Mouse (Mus musculus) left cerebral cortex, adult 18-20 months (tissue): ENCODE measurements around the gene Ankrd13a. TPM values are rescaled to one million over a fixed set of nuclear protein-coding genes. Genes with fewer than 3 reads are reported as not detected.
A peak's percentile ranks its signal among the peaks of the same experiment; 100 is the strongest.
"Not testable (repeated sequence)": the region's sequence is repeated elsewhere in the genome, so short reads cannot be mapped to it uniquely, and the experiment has no call there.

ENCODE experiments used
- DNase-seq, 2 experiments: peaks; one replicate each; pipeline ENCODE4 v3.0.0; 2021 to 2022; ENCODE audit warnings: low spot score in 2 of 2, mixed read lengths in 1 of 2
- microRNA-seq, 2 experiments: library from miRNA; unstranded; fragments of <30 nt; microRNA quantifications; one replicate each; pipeline ENCODE4 v1.2.0; 2021
- total RNA-seq, 2 experiments: library from RNA; stranded (reverse); gene quantifications; 2 replicates each; pipeline ENCODE4 v1.2.3; 2021

Gene Ankrd13a
- total RNA-seq, 2 experiments from 2014 or later: 31.2 to 33.8 TPM

DNA sequence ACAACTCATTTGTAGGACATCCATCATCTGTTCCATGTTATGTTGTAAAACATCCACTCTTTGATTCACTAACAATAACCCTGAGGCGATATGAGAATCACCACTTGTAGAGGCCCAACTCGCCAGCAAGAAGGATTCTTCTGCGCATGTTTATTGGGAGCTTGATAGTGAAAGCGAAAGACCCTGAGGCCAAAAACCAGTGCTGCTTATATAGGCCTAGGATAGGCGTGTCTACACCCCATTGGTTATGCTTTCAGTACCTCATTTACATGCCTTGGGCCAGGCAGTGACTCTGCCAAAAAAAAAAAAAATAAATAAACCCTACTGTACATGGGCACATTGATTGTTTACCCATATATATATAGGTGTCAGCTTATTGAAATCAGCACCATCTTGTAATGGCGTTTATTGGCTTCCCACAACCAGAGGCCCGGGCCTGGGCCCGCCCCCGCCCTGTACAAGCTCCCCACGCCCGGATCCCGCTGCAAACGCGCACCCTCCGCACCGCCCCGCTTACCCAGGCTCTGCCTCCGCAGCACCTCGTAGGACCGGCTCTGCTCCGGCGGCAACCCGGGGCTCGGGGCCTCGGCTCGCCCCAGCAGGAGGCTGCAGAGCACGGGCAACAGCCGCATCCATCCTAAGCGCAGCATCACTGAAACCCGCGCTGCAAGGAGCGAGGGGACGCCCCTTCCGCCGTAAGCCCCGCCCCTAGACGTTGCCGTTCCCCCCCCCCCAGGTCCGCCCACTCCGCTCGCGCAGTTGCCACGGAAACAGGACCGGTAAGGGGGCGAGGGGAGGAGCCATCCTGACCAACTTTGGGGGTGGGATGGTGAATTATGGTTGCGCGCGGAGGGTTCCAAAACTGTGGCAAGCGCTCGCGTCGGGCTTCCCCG is 48.6 kb downstream of the Ankrd13a start, which contains the start of gene 1500011B03Rik:
TSS of gene 1500011B03Rik (minus strand) at position 673 of the 893 bp plus-strand sequence.
- DNase-seq: peak; percentile 77

DNA sequence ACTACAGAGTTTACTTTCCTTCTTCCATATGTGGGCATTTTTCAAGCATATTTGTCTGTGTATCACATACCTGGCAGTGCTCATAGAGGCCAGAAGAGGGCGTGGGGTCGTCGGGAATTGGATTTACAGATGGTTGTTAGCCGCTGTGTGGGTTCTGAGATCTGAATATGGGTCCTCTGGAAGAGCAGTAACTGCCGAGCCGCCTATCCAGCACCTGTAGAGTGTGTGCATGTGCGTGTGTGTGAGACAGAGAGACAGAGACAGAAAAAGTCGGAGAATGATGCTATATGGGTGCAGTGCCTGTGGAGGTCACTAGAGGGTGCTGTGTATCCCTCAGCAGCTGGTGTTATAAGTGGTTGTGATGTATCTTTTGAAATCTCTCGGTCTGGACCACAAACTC is 49.7 kb downstream of the Ankrd13a start:
- peak; percentile 38 to 60 for DNase-seq

DNA sequence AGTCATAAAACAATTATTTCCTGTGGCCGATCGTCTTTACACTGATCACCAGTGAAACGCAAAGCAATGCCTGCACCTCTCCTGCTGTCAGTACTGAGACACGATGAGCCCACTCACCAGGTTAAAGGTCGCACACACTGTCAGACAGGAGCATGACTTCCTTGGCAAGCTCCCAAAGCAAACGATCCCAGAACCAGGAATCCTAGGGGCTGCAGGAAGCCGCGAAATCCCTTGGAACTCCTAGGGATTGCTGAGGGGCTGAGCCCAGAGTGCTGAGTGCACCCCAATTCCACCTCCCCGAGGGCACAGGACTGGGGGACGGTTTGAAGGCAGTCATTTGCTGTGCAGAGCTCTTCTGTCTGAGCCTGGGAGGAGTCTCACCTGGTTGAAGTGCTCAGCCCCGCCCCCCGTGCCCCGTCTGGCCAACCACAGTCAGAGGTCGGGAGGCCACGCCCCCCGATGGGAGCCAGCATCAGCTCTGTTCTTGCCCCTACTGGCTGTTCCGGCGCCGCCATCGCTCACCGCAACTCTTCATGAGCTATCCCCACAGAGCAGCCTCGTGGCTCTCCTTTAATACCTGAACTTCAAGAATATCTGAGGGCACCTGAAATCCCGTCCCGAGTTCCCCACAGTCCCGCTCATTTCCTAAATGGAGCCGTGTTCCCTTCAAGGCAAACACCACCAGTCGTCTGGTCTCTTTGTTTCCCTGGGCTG is 51.7 kb downstream of the Ankrd13a start:
- DNase-seq: peak in 1 of 2 experiments; percentile 34

DNA sequence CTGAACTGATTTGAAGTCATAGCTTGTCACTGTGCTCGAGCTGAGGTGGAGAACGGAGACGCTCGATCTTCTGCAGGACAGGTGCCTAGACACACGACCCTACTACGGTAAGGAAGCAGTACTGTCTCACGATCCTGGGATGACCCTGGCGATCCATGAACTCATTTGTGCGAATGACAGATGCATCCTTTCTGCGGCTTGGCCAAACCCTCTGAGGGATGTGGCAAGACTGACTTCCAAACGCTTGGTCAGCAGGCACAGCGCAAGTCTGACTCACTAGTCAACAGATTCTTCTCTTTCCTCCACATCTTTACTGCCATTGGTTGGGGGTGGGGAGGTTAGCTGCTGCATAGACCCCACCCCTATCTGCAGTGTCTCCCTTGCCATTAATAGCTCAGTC is 53.0 kb downstream of the Ankrd13a start:
- DNase-seq: no peak

DNA sequence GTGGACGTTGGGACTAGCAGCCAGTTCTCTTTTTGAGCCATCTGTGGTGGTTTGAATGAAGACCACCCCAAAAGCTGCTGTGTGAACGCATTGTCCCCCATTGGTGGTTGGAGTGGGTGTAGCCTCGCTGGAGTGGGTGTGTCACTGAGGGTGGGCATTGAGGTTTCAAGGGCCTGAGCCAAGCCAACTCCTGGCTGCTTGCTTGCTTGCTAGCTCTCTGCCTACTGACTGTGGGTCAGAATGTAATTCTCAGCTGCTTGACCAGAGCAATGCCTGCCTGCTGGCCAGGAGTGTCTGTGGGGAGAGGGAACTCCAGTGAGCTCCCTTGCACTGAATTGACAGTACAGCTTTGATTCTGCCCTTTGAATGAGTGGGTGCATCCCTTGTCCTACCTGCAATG is 55.3 kb downstream of the Ankrd13a start:
- no peak for DNase-seq

DNA sequence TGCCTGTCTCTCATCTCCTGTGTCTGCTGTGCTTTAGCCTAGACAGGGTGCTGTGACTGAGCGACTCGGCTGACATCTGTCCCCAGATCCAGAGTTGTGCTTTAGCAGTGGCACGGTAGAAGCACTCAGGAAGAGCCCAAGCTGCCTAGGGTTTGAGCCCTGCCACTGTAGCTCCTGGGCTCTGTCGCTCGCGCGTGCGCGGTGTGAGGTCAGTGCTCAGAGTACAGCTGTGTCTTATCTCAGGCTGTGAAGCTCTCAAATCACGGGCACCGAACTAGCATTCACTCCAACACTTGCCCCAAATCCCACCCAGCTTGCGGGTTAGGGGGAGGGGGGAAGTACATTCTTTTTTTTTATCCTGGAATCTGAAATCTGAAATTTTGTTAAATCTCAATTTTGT is 62.4 kb downstream of the Ankrd13a start:
- no peak for DNase-seq

DNA sequence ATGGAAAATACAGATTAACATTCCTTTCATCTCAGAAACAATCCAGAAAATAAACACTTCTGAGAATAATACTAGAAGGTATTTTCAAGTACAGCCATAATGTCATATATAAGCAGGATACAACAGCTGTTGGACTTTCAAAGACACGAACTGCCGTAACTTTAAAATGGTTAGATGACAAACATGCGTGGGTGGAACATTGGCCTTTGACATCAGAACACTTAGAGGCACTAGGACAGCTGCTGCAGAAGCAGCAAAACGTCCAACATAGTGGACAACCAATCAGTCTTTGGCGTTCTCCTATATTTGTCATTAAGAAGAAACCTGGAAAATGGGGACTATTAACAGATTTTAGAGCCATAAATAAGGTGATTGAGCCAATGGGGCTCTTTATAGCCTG is 66.0 kb downstream of the Ankrd13a start:
- not testable (repeated sequence) for DNase-seq

DNA sequence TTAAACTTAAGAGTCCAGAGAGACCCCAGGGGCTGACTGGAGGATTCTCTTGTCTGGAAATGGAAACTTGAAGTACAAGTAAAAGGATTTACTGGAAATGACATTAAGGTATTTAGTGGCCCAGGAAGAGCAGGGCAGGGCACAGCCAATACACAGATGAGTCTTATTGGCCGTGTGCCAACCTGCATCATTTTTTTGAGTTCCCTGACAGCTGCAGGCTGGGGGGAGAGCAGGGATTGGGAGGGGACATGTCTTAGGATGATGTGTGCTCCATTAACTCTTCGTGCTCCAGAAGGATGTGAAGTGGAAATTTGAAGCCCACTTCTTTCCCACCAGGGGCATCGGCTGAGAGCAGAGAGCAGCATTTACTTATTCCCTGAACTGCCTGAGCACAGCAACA is 67.7 kb downstream of the Ankrd13a start:
- not testable (repeated sequence) for DNase-seq

DNA sequence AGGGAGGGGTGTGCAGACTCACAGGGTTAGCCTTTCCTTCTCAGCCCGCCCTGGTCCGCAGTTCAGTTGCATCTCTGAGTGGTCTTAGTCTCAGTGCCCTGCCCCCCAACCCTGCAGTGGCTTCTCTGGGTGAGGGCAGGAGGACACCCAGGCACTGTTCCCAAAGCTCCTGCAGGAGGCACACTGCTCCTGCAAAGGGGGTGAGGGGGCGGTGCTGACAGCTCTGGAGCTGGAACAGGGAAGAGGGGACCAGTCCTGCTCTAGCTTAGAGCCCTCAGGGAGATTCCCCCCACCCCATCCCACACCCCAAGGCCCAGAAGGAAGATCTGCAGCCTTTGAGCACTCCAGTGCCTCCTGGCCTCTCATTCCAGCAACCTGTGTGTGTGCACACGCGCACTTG is 68.2 kb downstream of the Ankrd13a start:
- no peak for DNase-seq

DNA sequence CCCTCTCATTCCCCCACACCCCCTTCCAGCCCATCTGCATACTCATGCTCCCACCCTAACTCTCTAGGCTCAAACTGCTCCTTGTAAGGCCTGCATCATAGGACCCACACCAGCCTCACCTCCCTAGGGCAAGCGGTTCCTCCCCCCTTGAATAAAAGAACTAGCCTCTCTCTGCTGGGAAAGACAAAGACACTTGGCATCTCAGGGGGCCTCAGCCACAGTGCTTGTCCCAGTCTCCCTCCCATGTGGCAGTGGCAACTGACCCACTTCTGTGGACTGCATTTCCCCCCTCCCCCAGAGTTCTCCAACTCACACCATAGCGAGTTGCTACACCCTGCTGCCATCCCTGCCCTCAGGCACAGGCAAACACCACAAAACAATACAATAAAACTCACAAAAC is 69.9 kb downstream of the Ankrd13a start:
- DNase-seq: not testable (repeated sequence)

DNA sequence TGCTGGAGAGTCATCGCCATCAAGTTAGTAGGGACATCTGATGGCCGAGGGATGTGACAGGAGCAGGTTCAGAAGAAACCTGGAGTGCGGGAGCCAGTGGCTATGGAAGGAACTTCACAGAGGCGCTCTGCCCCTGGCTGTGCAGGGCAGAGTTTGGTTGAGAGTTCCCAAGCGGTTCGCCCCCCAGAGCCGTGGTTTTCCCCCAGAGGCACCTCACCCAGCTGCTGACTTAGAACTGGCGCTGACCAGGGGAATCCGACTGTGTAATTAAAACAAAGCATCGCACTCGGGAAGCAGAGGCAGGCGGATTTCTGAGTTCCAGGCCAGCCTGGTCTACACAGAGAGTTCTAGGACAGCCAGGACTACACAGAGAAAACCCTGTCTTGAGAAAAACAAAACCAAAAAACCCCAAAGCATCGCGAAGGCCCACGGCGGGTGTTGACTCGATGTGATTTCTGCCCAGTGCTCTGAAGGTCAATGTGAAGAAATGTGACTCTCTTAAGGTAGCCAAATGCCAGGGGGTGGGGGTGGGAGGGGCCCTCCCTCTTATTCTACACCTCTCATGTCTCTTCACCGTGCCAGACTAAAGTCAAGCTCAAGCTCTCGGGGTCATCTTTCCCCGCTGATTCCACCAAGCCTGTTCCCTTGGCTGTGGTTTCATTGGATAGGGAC is 77.2 kb downstream of the Ankrd13a start:
- DNase-seq: no peak

DNA sequence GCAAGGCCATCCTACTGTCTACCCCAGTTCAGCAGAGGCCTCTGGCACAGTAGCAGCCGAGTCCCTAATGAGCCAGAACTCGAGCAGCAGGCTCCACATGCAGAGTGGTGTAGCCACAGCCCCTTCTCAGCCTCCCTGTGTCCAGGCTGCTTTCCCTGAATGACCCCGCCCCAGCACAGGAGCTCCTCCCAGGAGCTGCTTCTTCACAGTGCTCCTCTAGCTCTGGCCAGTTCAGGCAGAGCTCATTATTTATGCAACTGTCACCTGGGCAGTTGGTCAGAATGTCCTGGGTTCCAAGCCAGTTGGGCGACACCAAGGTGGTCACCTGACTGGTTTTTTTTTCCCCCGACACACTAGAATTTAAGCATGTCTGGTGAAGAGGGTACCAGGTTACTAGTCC is 78.9 kb downstream of the Ankrd13a start, which contains the start of gene 4930519G04Rik:
TSS of gene 4930519G04Rik (plus strand) at position 301 of the 400 bp plus-strand sequence.
- not testable (repeated sequence) for DNase-seq

Small RNAs within 50 kb of the gene (microRNA-seq; reads per million reads assigned to microRNA genes)
- gene Mir6240: 5.2 to 6.8 reads per million in 2 experiments

Other genes starting within 250 kb of the Ankrd13a start
- gene Fam222a, start 206.7 kb upstream of the Ankrd13a start, total RNA-seq: 10 to 100 TPM; 10.9 to 11.0 TPM
- 1 to 10 TPM; 1.4 to 2.1 TPM for gene Trpv4, start 116.3 kb upstream of the Ankrd13a start, total RNA-seq
- 10 to 100 TPM; 21.6 to 22.4 TPM for gene Gltp, start 83.7 kb upstream of the Ankrd13a start, total RNA-seq
- gene Tchp, start 66.9 kb upstream of the Ankrd13a start, total RNA-seq: 10 to 100 TPM; 11.2 to 12.3 TPM
- gene Git2, start 840 bp downstream of the Ankrd13a start, total RNA-seq: 10 to 100 TPM; 39.2 to 49.6 TPM
- gene 1500011B03Rik, start 48.8 kb downstream of the Ankrd13a start, total RNA-seq: 100 to 1,000 TPM; 160 to 161 TPM
- gene 4930519G04Rik, start 79.0 kb downstream of the Ankrd13a start, total RNA-seq: not detected
- gene Gm9936, start 84.0 kb downstream of the Ankrd13a start, total RNA-seq: 1 to 10 TPM in 1 of 2 experiments, under 1 TPM in 1; 0.74 to 1.2 TPM
- 1 to 10 TPM; 1.8 to 2.3 TPM for gene Oasl2, start 122.3 kb downstream of the Ankrd13a start, total RNA-seq
- under 1 TPM; 0.21 to 0.35 TPM for gene Oasl1, start 148.6 kb downstream of the Ankrd13a start, total RNA-seq
- gene 2210016L21Rik, start 167.5 kb downstream of the Ankrd13a start, total RNA-seq: 100 to 1,000 TPM; 207 to 236 TPM
- gene Hnf1a, start 196.4 kb downstream of the Ankrd13a start, total RNA-seq: not detected
- 10 to 100 TPM; 84.8 to 85.4 TPM for gene Sppl3, start 236.5 kb downstream of the Ankrd13a start, total RNA-seq